Mouse (Mus musculus) intestine, embryonic 15.5 days (tissue): ENCODE measurements at regions not wholly inside any gene's neighbourhood (a gene's known extent, or its start where the extent isn't known, plus 50 kb on each side); places are given as distances from the start of the nearest gene placed in this dataset.

ENCODE experiments used
- ATAC-seq: fragments of 200-750 bp; cut with Nextera tagmentation; 2 replicates; pipeline ENCODE4 v1.8.0; 2017; ENCODE audit warnings: moderate TSS enrichment, moderate library complexity
- H3K27ac ChIP-seq: fragments of 300-500 bp; sonication (generic); 2 replicates; pipeline ENCODE4 v1.5.1; 2015; ENCODE audit warnings: mild to moderate bottlenecking, inconsistent platforms
- H3K27me3 ChIP-seq: fragments of 300-500 bp; sonication (generic); replicated peaks from 2 replicates; pipeline ENCODE4 v1.6.1; 2015; ENCODE audit warnings: inconsistent platforms
- H3K36me3 ChIP-seq: fragments of 300-500 bp; sonication (generic); 2 replicates; pipeline ENCODE4 v1.6.1; 2015; ENCODE audit warnings: inconsistent platforms
- H3K4me1 ChIP-seq: fragments of 300-500 bp; sonication (generic); replicated peaks from 2 replicates; pipeline ENCODE4 v1.6.1; 2015; ENCODE audit warnings: inconsistent platforms
- H3K4me2 ChIP-seq: fragments of 300-500 bp; sonication (generic); replicated peaks from 2 replicates; pipeline ENCODE4 v1.6.1; 2015; ENCODE audit warnings: mild to moderate bottlenecking, inconsistent platforms
- H3K4me3 ChIP-seq: fragments of 300-500 bp; sonication (generic); replicated peaks from 2 replicates; pipeline ENCODE4 v1.5.1; 2015; ENCODE audit warnings: inconsistent platforms
- H3K9ac ChIP-seq: fragments of 300-500 bp; sonication (generic); 2 replicates; pipeline ENCODE4 v1.6.1; 2015; ENCODE audit warnings: inconsistent platforms
- H3K9me3 ChIP-seq: fragments of 300-500 bp; sonication (generic); 2 replicates; pipeline ENCODE4 v1.6.1; 2016; ENCODE audit warnings: inconsistent platforms
- WGBS: fragments of 180-500 bp; shearing (Covaris S2); methylation state at CpG from one replicate; pipeline ENCODE4 v1.1.7; 2015; 5-methylcytosine and 5-hydroxymethylcytosine counted together

- Histone ChIP-seq H3K4me1 (no peaks in the 10 kb centered on the region), H3K9ac (no peak overlapping the region), H3K27ac (no peak overlapping the region), H3K9me3 (no peaks in the 10 kb centered on the region), H3K4me3 (no peak overlapping the region), H3K36me3 (no peaks in the 10 kb centered on the region), H3K4me2 (no peak overlapping the region), H3K27me3 (no peaks in the 10 kb centered on the region)
- WGBS: 95% methylated on average over 3 of the region's 3 CpGs
- no peak for ATAC-seq
These were observed 69.3 kb downstream of the Kctd15 start for GRCm38 (mm10) chr7:34587239-34587638.

GRCm38 (mm10) chr7:34585312-34585865, 71.1 kb downstream of the Kctd15 start:
- Histone ChIP-seq H3K4me1 (no peaks in the 10 kb centered on the region), H3K9me3 (no peaks in the 10 kb centered on the region), H3K9ac (no peak overlapping the region), H3K27ac (no peak overlapping the region), H3K4me3 (no peak overlapping the region), H3K27me3 (no peaks in the 10 kb centered on the region), H3K36me3 (no peaks in the 10 kb centered on the region), H3K4me2 (no peak overlapping the region)
- WGBS: 69% methylated on average over 4 of the region's 4 CpGs
- ATAC-seq: no peak

GRCm38 (mm10) chr7:34584870-34585269, 71.7 kb downstream of the Kctd15 start:
- H3K4me3 ChIP-seq: no peak overlapping the region
- H3K27ac ChIP-seq: no peak overlapping the region
- H3K9ac ChIP-seq: no peak overlapping the region
- H3K4me1 ChIP-seq: no peaks in the 10 kb centered on the region
- no peak for ATAC-seq
- 90% methylated on average over 7 of the region's 7 CpGs for WGBS
- no peak overlapping the region for H3K4me2 ChIP-seq
- no peaks in the 10 kb centered on the region for H3K9me3 ChIP-seq
- no peaks in the 10 kb centered on the region for H3K27me3 ChIP-seq
- H3K36me3 ChIP-seq: no peaks in the 10 kb centered on the region

- no peak for ATAC-seq
These were observed 75.7 kb downstream of the Kctd15 start for GRCm38 (mm10) chr7:34580866-34581265.

GRCm38 (mm10) chr7:34571295-34571694, 85.2 kb downstream of the Kctd15 start:
- Histone ChIP-seq H3K9me3 (no peaks in the 10 kb centered on the region), H3K36me3 (no peaks in the 10 kb centered on the region), H3K27me3 (no peaks in the 10 kb centered on the region), H3K4me3 (no peak overlapping the region), H3K27ac (0 out of 2 replicates have a peak overlapping the region, but pooled peaks have one; percentile 3), H3K4me2 (peak overlapping the region; percentile 85), H3K9ac (0 out of 2 replicates have a peak overlapping the region, but pooled peaks have one; percentile 36), H3K4me1 (peaks cover 18% of the 10 kb centered on the region)
- ATAC-seq: peak; percentile 57
- WGBS: 35% methylated on average over 10 of the region's 10 CpGs

More at GRCm38 (mm10) chr7:34580866-34581265, 75.7 kb downstream of the Kctd15 start:
- no peaks in the 10 kb centered on the region for H3K4me1 ChIP-seq
- 91% methylated on average over 9 of the region's 9 CpGs for WGBS
- H3K9me3 ChIP-seq: no peaks in the 10 kb centered on the region
- H3K27me3 ChIP-seq: no peaks in the 10 kb centered on the region
- no peak overlapping the region for H3K27ac ChIP-seq
- H3K36me3 ChIP-seq: no peaks in the 10 kb centered on the region
- no peak overlapping the region for H3K4me3 ChIP-seq
- no peak overlapping the region for H3K9ac ChIP-seq
- H3K4me2 ChIP-seq: no peak overlapping the region

- H3K9ac ChIP-seq: peak overlapping the region; percentile 36
- peaks cover 18% of the 10 kb centered on the region for H3K4me1 ChIP-seq
- H3K27me3 ChIP-seq: no peaks in the 10 kb centered on the region
- 2% methylated on average over 43 of the region's 43 CpGs for WGBS
- H3K27ac ChIP-seq: peak overlapping the region; percentile 40
- H3K9me3 ChIP-seq: no peaks in the 10 kb centered on the region
- ATAC-seq: peak; percentile 92
- H3K4me2 ChIP-seq: peak overlapping the region; percentile 85
- no peaks in the 10 kb centered on the region for H3K36me3 ChIP-seq
- H3K4me3 ChIP-seq: peak overlapping the region; percentile 28
These were observed 86.1 kb downstream of the Kctd15 start for GRCm38 (mm10) chr7:34570114-34571065.

- Histone ChIP-seq H3K27me3 (no peaks in the 10 kb centered on the region), H3K9me3 (no peaks in the 10 kb centered on the region), H3K9ac (no peak overlapping the region), H3K4me3 (peak overlapping the region; percentile 28; the same call in 1 of the 2 replicates), H3K27ac (no peak overlapping the region), H3K4me1 (peaks cover 18% of the 10 kb centered on the region), H3K4me2 (peak overlapping the region; percentile 85), H3K36me3 (no peaks in the 10 kb centered on the region)
- no peak for ATAC-seq
- 19% methylated on average over 8 of the region's 8 CpGs for WGBS
These were observed 86.8 kb downstream of the Kctd15 start for GRCm38 (mm10) chr7:34569747-34570113.

- ATAC-seq: no peak
- no peak overlapping the region for H3K9ac ChIP-seq
- H3K4me3 ChIP-seq: no peak overlapping the region
- WGBS: 67% methylated on average over 5 of the region's 5 CpGs
- peaks cover 18% of the 10 kb centered on the region for H3K4me1 ChIP-seq
- no peaks in the 10 kb centered on the region for H3K9me3 ChIP-seq
- no peak overlapping the region for H3K27ac ChIP-seq
- no peak overlapping the region for H3K4me2 ChIP-seq
- no peaks in the 10 kb centered on the region for H3K27me3 ChIP-seq
- H3K36me3 ChIP-seq: no peaks in the 10 kb centered on the region
These were observed 89.0 kb downstream of the Kctd15 start for GRCm38 (mm10) chr7:34567575-34567974.

GRCm38 (mm10) chr7:34562160-34562559, 94.4 kb downstream of the Kctd15 start:
- H3K4me2 ChIP-seq: no peak overlapping the region
- 80% methylated on average over 2 of the region's 2 CpGs for WGBS
- H3K4me3 ChIP-seq: no peak overlapping the region

GRCm38 (mm10) chr7:34558615-34559343, 97.8 kb downstream of the Kctd15 start:
- no peak overlapping the region for H3K9ac ChIP-seq
- no peaks in the 10 kb centered on the region for H3K4me1 ChIP-seq
- H3K36me3 ChIP-seq: no peaks in the 10 kb centered on the region
- no peaks in the 10 kb centered on the region for H3K27me3 ChIP-seq
- H3K9me3 ChIP-seq: no peaks in the 10 kb centered on the region
- ATAC-seq: no peak
- H3K27ac ChIP-seq: no peak overlapping the region
- no peak overlapping the region for H3K4me2 ChIP-seq
- no peak overlapping the region for H3K4me3 ChIP-seq
- WGBS: 80% methylated on average over 8 of the region's 8 CpGs

More at GRCm38 (mm10) chr7:34562160-34562559, 94.4 kb downstream of the Kctd15 start:
- Histone ChIP-seq H3K27me3 (no peaks in the 10 kb centered on the region), H3K27ac (no peak overlapping the region), H3K4me1 (no peaks in the 10 kb centered on the region), H3K9me3 (no peaks in the 10 kb centered on the region), H3K9ac (no peak overlapping the region), H3K36me3 (no peaks in the 10 kb centered on the region)
- no peak for ATAC-seq

GRCm38 (mm10) chr7:34555196-34555595, 101.3 kb downstream of the Kctd15 start:
- Histone ChIP-seq H3K27ac (no peak overlapping the region), H3K36me3 (no peaks in the 10 kb centered on the region), H3K27me3 (no peaks in the 10 kb centered on the region), H3K9ac (no peak overlapping the region), H3K4me1 (no peaks in the 10 kb centered on the region), H3K4me2 (no peak overlapping the region), H3K9me3 (no peaks in the 10 kb centered on the region), H3K4me3 (no peak overlapping the region)
- 55% methylated on average over 6 of the region's 6 CpGs for WGBS
- no peak for ATAC-seq

GRCm38 (mm10) chr7:34546609-34547316, 109.8 kb downstream of the Kctd15 start:
- Histone ChIP-seq H3K4me3 (no peak overlapping the region), H3K36me3 (no peaks in the 10 kb centered on the region), H3K27ac (no peak overlapping the region), H3K9me3 (no peaks in the 10 kb centered on the region), H3K4me1 (no peaks in the 10 kb centered on the region), H3K4me2 (no peak overlapping the region), H3K9ac (no peak overlapping the region), H3K27me3 (no peaks in the 10 kb centered on the region)
- ATAC-seq: no peak
- 86% methylated on average over 19 of the region's 19 CpGs for WGBS
